Mouse (Mus musculus): ENCODE results near the gene Capns2.

Gene Capns2

GRCm38 (mm10) chr8:92906553-92906952 lies 5.3 kb downstream of the Capns2 start:
- DNase-seq (ENCODE audit: low spot score), result no peak

- DNase-seq (ENCODE audit: low spot score), result no peak
Measured at GRCm38 (mm10) chr8:92908448-92908847, 7.2 kb downstream of the Capns2 start.

- DNase-seq (ENCODE audit: low spot score), result no peak
Measured at GRCm38 (mm10) chr8:92911477-92911876, 10.3 kb downstream of the Capns2 start.

GRCm38 (mm10) chr8:92913396-92913795 lies 12.2 kb downstream of the Capns2 start:
- DNase-seq (ENCODE audit: low spot score), result no peak

GRCm38 (mm10) chr8:92916082-92916481 lies 14.9 kb downstream of the Capns2 start:
- no peak for DNase-seq (ENCODE audit: low spot score)

GRCm38 (mm10) chr8:92921768-92922167 lies 20.6 kb downstream of the Capns2 start:
- DNase-seq (ENCODE audit: low spot score), result no peak

GRCm38 (mm10) chr8:92928986-92929385 lies 27.8 kb downstream of the Capns2 start:
- DNase-seq (ENCODE audit: low spot score), result no peak

GRCm38 (mm10) chr8:92938056-92938455 lies 36.8 kb downstream of the Capns2 start:
- no peak for DNase-seq (ENCODE audit: low spot score)

- DNase-seq (ENCODE audit: low spot score), result no peak
Measured at GRCm38 (mm10) chr8:92949071-92949470, 47.9 kb downstream of the Capns2 start.

- DNase-seq (ENCODE audit: low spot score), result no peak
Measured at GRCm38 (mm10) chr8:92950639-92951371, 49.6 kb downstream of the Capns2 start.
